Mouse (Mus musculus) splenic B cell, adult 2 months (primary cell): Measurements from ENCODE around the gene Ptger1.

ENCODE experiments used
- DNase-seq: peaks from one replicate; pipeline ENCODE4 v3.0.0-alpha.2; 2011; ENCODE audit warnings: low read depth, low spot score
- H3K27me3 ChIP-seq: 2 replicates; pipeline ENCODE4 v1.6.1; 2012; ENCODE audit warnings: mild to moderate bottlenecking, low read length, moderate library complexity, mixed read lengths; ENCODE audit not compliant: control insufficient read depth, poor library complexity, insufficient read depth, severe bottlenecking
- H3K36me3 ChIP-seq: 2 replicates; pipeline ENCODE4 v1.6.1; 2012; ENCODE audit warnings: mild to moderate bottlenecking, low read length, moderate library complexity, mixed read lengths; ENCODE audit not compliant: control insufficient read depth, poor library complexity, insufficient read depth, severe bottlenecking

Gene Ptger1

GRCm38 (mm10) chr8:83698291-83698660 is 31.8 kb downstream of the Ptger1 start:
- DNase-seq: peak; percentile 93
- H3K36me3 ChIP-seq: no peaks in the 10 kb centered on the region
- H3K27me3 ChIP-seq: no peaks in the 10 kb centered on the region

DNA sequence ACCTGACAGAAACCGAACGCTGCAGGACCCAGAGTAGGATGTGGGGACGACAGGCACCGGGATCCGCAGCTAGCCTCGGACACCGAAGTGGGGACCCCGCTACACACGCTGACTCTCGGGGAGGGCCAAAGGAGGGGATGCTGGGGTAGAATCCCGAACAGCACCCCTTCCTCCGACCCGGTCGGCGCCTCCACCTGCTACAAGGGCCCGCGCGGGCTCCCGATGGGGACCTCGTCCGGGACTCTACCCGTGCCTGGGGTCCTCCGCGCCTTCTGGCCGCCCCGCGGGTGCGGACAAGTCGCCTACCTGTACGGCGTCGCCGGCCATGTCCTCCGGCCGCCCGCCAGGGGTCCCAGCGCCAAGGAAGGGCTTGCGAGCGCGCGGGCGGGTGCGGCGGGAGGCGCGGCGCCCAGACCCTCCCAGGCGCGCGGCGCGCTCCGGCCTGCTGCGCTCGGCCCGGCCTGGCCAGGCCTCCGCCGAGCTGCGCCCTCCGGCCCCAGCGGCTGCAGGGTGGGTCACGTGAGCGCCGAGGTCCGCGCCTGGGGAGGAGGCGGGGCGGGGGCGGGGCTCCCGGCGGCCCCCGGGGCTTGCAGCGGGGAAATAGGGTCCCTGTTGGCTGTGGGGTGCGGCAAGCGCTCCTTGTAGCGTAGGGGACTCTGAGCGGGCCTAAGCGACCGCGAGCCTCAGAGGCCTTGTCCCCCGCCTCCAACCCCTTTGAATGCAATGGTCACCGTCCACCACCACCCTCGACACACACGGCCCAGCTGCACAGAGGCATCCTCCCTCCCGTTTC is 32.4 kb downstream of the Ptger1 start, which contains the start of gene Pkn1:
Gene Pkn1 (minus strand): TSS at position 519 of the 793 bp plus-strand sequence.
- no peaks in the 10 kb centered on the region for H3K36me3 ChIP-seq
- H3K27me3 ChIP-seq: no peaks in the 10 kb centered on the region
- peak; percentile 83 for DNase-seq

- DNase-seq: peak; percentile 73
Observed at GRCm38 (mm10) chr8:83699566-83699965, 33.1 kb downstream of the Ptger1 start.

GRCm38 (mm10) chr8:83700423-83701085 is 34.1 kb downstream of the Ptger1 start:
- DNase-seq: no peak
- no peaks in the 10 kb centered on the region for H3K36me3 ChIP-seq
- no peaks in the 10 kb centered on the region for H3K27me3 ChIP-seq

More at GRCm38 (mm10) chr8:83699566-83699965, 33.1 kb downstream of the Ptger1 start:
- Histone ChIP-seq H3K36me3 (no peaks in the 10 kb centered on the region), H3K27me3 (no peaks in the 10 kb centered on the region)

DNA sequence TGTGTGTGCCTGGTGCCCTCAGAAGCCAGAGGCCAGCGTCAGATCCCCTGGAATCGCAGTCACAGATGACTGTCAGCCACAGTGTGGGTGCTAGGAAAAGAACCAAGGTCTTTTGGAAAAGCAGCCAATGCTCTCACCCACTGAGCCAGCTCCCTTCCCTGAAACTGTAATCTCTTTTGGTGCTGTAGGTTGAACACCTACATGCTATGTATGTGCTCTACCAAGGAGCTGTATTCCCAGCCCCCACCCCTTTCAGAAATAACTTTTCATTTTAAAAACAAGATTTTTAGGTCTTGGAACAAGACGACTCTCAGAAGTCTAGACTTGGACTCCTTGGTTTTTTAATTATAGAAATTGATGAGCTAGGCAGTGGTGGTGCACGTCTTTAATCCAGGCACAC is 36.9 kb downstream of the Ptger1 start:
- DNase-seq: no peak
- H3K36me3 ChIP-seq: no peaks in the 10 kb centered on the region
- no peaks in the 10 kb centered on the region for H3K27me3 ChIP-seq

GRCm38 (mm10) chr8:83706411-83706810 is 39.9 kb downstream of the Ptger1 start:
- no peak for DNase-seq
- Histone ChIP-seq H3K36me3 (no peaks in the 10 kb centered on the region), H3K27me3 (no peaks in the 10 kb centered on the region)

- no peaks in the 10 kb centered on the region for H3K36me3 ChIP-seq
Observed at GRCm38 (mm10) chr8:83707554-83707953, 41.1 kb downstream of the Ptger1 start.

DNA sequence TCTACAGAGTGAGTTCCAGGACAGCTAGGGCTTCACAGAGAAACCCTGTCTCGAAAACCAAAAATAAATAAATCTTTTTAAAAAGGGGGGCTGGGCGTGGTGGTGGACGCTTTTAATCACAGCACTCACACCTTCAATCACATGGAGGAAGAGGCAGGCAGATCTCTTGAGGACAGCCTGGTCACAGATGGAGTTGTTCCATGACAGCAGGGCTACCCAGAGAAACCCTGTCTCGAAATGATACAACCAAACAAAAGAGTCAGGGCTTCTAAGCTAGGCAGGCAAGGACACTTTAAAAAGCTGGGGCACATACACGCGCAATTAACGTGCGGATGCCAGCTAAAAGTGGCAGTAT is 48.2 kb downstream of the Ptger1 start:
- Histone ChIP-seq H3K27me3 (no peaks in the 10 kb centered on the region), H3K36me3 (peaks cover under 1% of the 10 kb centered on the region; the same call in 1 of the 2 replicates)
- no peak for DNase-seq

More at GRCm38 (mm10) chr8:83707554-83707953, 41.1 kb downstream of the Ptger1 start:
- DNase-seq: no peak
- no peaks in the 10 kb centered on the region for H3K27me3 ChIP-seq

DNA sequence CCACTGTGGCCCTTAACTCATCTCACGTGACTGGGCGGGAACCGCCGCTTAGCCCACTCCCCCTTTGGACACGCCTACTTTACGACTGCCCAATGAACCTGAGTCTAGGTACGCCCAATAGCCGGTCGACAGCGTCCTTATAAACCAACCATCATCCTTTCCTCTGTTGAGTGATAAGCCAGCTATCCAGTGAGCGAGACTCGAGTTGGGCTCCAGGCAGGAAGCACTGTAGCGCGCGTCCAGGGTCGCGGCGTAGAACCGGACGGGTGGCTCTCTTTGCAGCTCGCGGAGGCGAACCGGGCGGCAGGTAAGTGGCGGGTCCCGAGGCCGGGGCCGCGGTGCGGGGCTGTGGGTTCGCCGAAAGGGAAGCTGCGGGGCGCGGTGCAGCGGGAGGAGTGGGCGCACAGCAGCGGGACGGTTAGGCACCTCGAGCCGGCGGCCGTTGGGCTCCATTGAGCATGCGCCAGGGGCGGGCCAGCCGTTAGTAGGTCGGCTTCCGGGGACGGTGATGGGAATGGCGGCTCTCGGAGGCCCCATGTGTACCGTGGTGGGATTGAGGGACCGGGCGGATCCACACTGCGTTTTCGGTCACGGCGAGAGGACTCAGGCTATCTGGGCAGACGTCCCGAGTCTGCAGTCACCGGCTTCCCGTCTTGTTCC is 48.7 kb downstream of the Ptger1 start, which contains the start of gene Ddx39:
Gene Ddx39 (plus strand): TSS at position 147 of the 660 bp plus-strand sequence.
- DNase-seq: peak; percentile 99
- Histone ChIP-seq H3K27me3 (no peaks in the 10 kb centered on the region), H3K36me3 (peaks cover 2% of the 10 kb centered on the region; the same call in 1 of the 2 replicates)

- DNase-seq: no peak
- H3K27me3 ChIP-seq: no peaks in the 10 kb centered on the region
Observed at GRCm38 (mm10) chr8:83715771-83716170, 49.3 kb downstream of the Ptger1 start.

GRCm38 (mm10) chr8:83716563-83716962 is 50.1 kb downstream of the Ptger1 start:
- no peak for DNase-seq
- Histone ChIP-seq H3K36me3 (peaks cover 7% of the 10 kb centered on the region), H3K27me3 (no peaks in the 10 kb centered on the region)

More at GRCm38 (mm10) chr8:83715771-83716170, 49.3 kb downstream of the Ptger1 start:
- H3K36me3 ChIP-seq: peaks cover 5% of the 10 kb centered on the region; the same call in 1 of the 2 replicates

GRCm38 (mm10) chr8:83719048-83719447 is 52.6 kb downstream of the Ptger1 start:
- DNase-seq: no peak
- Histone ChIP-seq H3K27me3 (no peaks in the 10 kb centered on the region), H3K36me3 (peaks cover 13% of the 10 kb centered on the region)

GRCm38 (mm10) chr8:83719693-83720092 is 53.2 kb downstream of the Ptger1 start:
- no peaks in the 10 kb centered on the region for H3K27me3 ChIP-seq
- peaks cover 19% of the 10 kb centered on the region for H3K36me3 ChIP-seq
- no peak for DNase-seq

DNA sequence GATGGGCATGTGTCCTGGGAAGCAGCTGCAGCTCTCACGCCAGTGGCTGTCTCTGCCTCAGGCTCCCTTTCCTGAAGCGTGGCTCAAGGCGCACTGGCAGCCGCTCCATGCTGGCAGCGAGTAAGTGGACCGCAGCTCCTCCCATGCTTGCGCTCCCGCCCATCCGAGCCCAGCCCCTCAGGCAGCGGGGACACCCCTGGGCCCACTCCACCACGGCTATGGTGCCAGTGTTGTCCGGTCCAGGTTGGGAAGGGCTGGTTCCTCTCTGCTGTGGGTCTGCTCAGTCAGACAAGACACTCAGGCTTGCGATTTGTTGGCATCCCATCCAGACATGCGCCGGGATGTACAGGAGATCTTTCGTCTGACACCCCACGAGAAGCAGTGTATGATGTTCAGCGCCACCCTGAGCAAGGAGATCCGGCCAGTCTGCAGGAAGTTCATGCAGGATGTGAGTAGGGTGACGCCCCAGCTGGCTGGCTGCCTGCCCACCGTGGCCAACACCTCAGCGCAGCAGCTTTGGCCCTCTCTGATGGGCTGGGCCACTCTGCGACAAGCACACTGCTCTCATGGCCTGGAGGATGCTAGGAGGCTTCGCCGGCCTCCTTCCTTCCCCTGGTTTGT is 55.0 kb downstream of the Ptger1 start:
- peak; percentile 39 for DNase-seq
- Histone ChIP-seq H3K27me3 (no peaks in the 10 kb centered on the region), H3K36me3 (peaks cover 22% of the 10 kb centered on the region)
